Mouse (Mus musculus): ENCODE measurements around the gene Sh3bp1.

Sh3bp1 gene

GRCm38 (mm10) chr15:78899740-78900584 lies at the start of gene Sh3bp1:
Sh3bp1 (plus strand) TSS chr15:78899768.
- DNase-seq (ENCODE audit: low spot score), result no peak

GRCm38 (mm10) chr15:78850059-78850824 lies 49.3 kb upstream of the Sh3bp1 start:
- DNase-seq (ENCODE audit: low spot score), result no peak

- no peak for DNase-seq (ENCODE audit: low spot score)
These were observed 48.6 kb upstream of the Sh3bp1 start for GRCm38 (mm10) chr15:78850944-78851343.

GRCm38 (mm10) chr15:78851505-78852153 lies 47.9 kb upstream of the Sh3bp1 start:
- peak; percentile 87 for DNase-seq (ENCODE audit: low spot score)

GRCm38 (mm10) chr15:78855303-78855965 lies 44.1 kb upstream of the Sh3bp1 start, which contains the start of gene Lgals2:
Lgals2 (minus strand) TSS chr15:78855529.
- no peak for DNase-seq (ENCODE audit: low spot score)

- no peak for DNase-seq (ENCODE audit: low spot score)
These were observed 42.6 kb upstream of the Sh3bp1 start for GRCm38 (mm10) chr15:78857009-78857408.

- DNase-seq (ENCODE audit: low spot score), result no peak
These were observed 40.3 kb upstream of the Sh3bp1 start for GRCm38 (mm10) chr15:78859311-78859710.

- no peak for DNase-seq (ENCODE audit: low spot score)
These were observed 39.9 kb upstream of the Sh3bp1 start for GRCm38 (mm10) chr15:78859714-78860113.

GRCm38 (mm10) chr15:78862280-78862679 lies 37.3 kb upstream of the Sh3bp1 start:
- no peak for DNase-seq (ENCODE audit: low spot score)

- DNase-seq (ENCODE audit: low spot score), result no peak
These were observed 36.4 kb upstream of the Sh3bp1 start for GRCm38 (mm10) chr15:78863154-78863553.

- DNase-seq (ENCODE audit: low spot score), result no peak
These were observed 35.7 kb upstream of the Sh3bp1 start for GRCm38 (mm10) chr15:78863852-78864253.

- DNase-seq (ENCODE audit: low spot score), result no peak
These were observed 31.2 kb upstream of the Sh3bp1 start for GRCm38 (mm10) chr15:78868398-78868797.

GRCm38 (mm10) chr15:78868826-78869233 lies 30.7 kb upstream of the Sh3bp1 start:
- no peak for DNase-seq (ENCODE audit: low spot score)

GRCm38 (mm10) chr15:78869775-78870174 lies 29.8 kb upstream of the Sh3bp1 start:
- DNase-seq (ENCODE audit: low spot score), result no peak

- DNase-seq (ENCODE audit: low spot score), result no peak
These were observed 27.5 kb upstream of the Sh3bp1 start for GRCm38 (mm10) chr15:78872021-78872608.

GRCm38 (mm10) chr15:78873803-78874435 lies 25.6 kb upstream of the Sh3bp1 start:
- DNase-seq (ENCODE audit: low spot score), result no peak

GRCm38 (mm10) chr15:78874989-78875388 lies 24.6 kb upstream of the Sh3bp1 start:
- DNase-seq (ENCODE audit: low spot score), result no peak

- DNase-seq (ENCODE audit: low spot score), result no peak
These were observed 24.0 kb upstream of the Sh3bp1 start for GRCm38 (mm10) chr15:78875537-78875936.

- peak; percentile 78 for DNase-seq (ENCODE audit: low spot score)
These were observed 23.3 kb upstream of the Sh3bp1 start for GRCm38 (mm10) chr15:78876258-78876696.

- peak; percentile 94 for DNase-seq (ENCODE audit: low spot score)
These were observed 22.4 kb upstream of the Sh3bp1 start, which contains the start of gene Gga1 for GRCm38 (mm10) chr15:78876991-78877809. Gga1 (plus strand) TSS chr15:78877190.

Data from ovary, postnatal 14 days (tissue).